ENCODE assay signal across 26 mouse cellular contexts in the genomic region with DNA sequence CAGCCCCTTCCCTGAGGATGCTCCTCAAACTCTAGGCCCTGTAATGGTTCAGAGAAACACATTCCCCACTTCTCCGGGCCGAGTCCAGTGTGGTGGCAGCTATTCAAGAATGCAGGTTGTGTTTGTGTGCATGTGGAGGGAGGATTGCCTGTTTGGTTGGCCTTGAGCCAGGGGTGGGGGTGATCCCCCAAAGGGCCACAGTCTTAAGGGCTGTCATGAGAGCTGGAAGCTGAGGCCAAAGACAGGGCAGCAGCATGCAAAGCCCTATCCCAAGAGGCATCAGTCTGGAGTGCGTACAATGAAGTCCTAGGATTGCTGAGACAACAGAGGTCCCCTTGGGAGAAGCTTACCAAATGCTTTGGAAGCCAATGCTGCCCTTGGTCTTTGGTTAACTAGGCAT.
DNase-seq lines count a peak whose midpoint lies in the region; ATAC-seq and TF ChIP-seq lines count a peak whose summit lies in the region.
"Had no signal": no experiment of that assay in that cellular context is flagged by ENCODE, and none has a peak within 500 bp of the region (broad histone marks: within the 10 kb centered on the region; RNA-seq: fewer than 3 reads in every experiment).

No protein-coding gene starts in this region.

- 0 out of 2 replicates have a peak, but pooled peaks have one; percentile 32 for ATAC-seq in kidney, embryonic 14.5 days (ENCODE audit: low FRiP score, low TSS enrichment)
- ATAC-seq: forebrain, embryonic 14.5 days; forebrain, postnatal 0 days; hindbrain, postnatal 0 days; inflammation-experienced regulatory T-cells, adult 6 months; intestine, embryonic 16.5 days; Patski had no signal

- intact Hi-C loops in heart, adult 2 months (cut with DNase I): no loop called here

- no peak for TF ChIP-seq CTCF in heart, adult 2 months (IDR thresholded peaks at IDR 0.05)
- TF ChIP-seq CTCF in kidney, adult 2 months (conservative IDR thresholded peaks at IDR 0.05; ENCODE audit: insufficient read depth, insufficient read length, low read depth, low read length): no peak

- H3K4me2 ChIP-seq in kidney, embryonic 14.5 days (replicated peaks; ENCODE audit: low read depth, low read length): no peak overlapping the region
- H3K4me2 ChIP-seq: embryonic facial prominence, embryonic 12.5 days; embryonic facial prominence, embryonic 15.5 days; heart, embryonic 13.5 days; hindbrain, embryonic 14.5 days had no signal

- H3K79me2 ChIP-seq in heart, adult 2 months (replicated peaks; ENCODE audit: control insufficient read depth, insufficient read depth, low read length): no peaks in the 10 kb centered on the region

- no peak for TF ChIP-seq EP300 in heart, adult 2 months (IDR thresholded peaks at IDR 0.05; ENCODE audit: insufficient read depth, low read depth, low read length)

- H3K4me1 ChIP-seq in heart, adult 2 months (ENCODE audit: control insufficient read depth, insufficient read depth, low read length): no peaks in the 10 kb centered on the region; the same call in 1 of the 2 replicates
- H3K4me1 ChIP-seq in kidney, embryonic 14.5 days (ENCODE audit: control insufficient read depth, insufficient read depth, low read length): no peaks in the 10 kb centered on the region
- no peaks in the 10 kb centered on the region for H3K4me1 ChIP-seq in kidney, adult 2 months (ENCODE audit: control insufficient read depth, insufficient read depth, low read length)
- H3K4me1 ChIP-seq: embryonic facial prominence, embryonic 12.5 days; embryonic facial prominence, embryonic 15.5 days; heart, embryonic 10.5 days; heart, embryonic 13.5 days had no signal

- H3K36me3 ChIP-seq in heart, adult 2 months (ENCODE audit: control insufficient read depth, insufficient read depth, low read length): no peaks in the 10 kb centered on the region
- no peaks in the 10 kb centered on the region for H3K36me3 ChIP-seq in kidney, embryonic 14.5 days (ENCODE audit: control insufficient read depth, insufficient read depth, low read length)
- H3K36me3 ChIP-seq in kidney, adult 2 months (ENCODE audit: control insufficient read depth, insufficient read depth, low read length): no peaks in the 10 kb centered on the region
- H3K36me3 ChIP-seq: embryonic facial prominence, embryonic 12.5 days; embryonic facial prominence, embryonic 15.5 days; heart, embryonic 10.5 days; heart, embryonic 13.5 days had no signal

- no peak overlapping the region for H3K27ac ChIP-seq in heart, adult 2 months
- H3K27ac ChIP-seq in kidney, embryonic 14.5 days (ENCODE audit: low read depth, low read length): no peak overlapping the region
- H3K27ac ChIP-seq in kidney, adult 2 months (ENCODE audit: insufficient read depth, low read depth, low read length): no peak overlapping the region
- H3K27ac ChIP-seq: embryonic facial prominence, embryonic 12.5 days; embryonic facial prominence, embryonic 15.5 days; heart, embryonic 10.5 days; heart, embryonic 13.5 days; hindbrain, embryonic 14.5 days; hindbrain, postnatal 0 days had no signal

- no peaks in the 10 kb centered on the region for H3K27me3 ChIP-seq in heart, adult 2 months (ENCODE audit: control insufficient read depth, insufficient read depth, low read length)
- H3K27me3 ChIP-seq in kidney, embryonic 14.5 days (ENCODE audit: control insufficient read depth, insufficient read depth, low read length): no peaks in the 10 kb centered on the region
- no peaks in the 10 kb centered on the region for H3K27me3 ChIP-seq in kidney, adult 2 months (replicated peaks; ENCODE audit: control insufficient read depth, insufficient read depth, low read length)

- no peak for TF ChIP-seq POLR2A in heart, adult 2 months (IDR thresholded peaks at IDR 0.05; ENCODE audit: insufficient read depth, low read depth, low read length)
- TF ChIP-seq POLR2A in kidney, adult 2 months (IDR thresholded peaks at IDR 0.05; ENCODE audit: low read depth, low read length): no peak

- no peak overlapping the region for H3K4me3 ChIP-seq in heart, adult 2 months
- H3K4me3 ChIP-seq in kidney, embryonic 14.5 days (ENCODE audit: low read length): no peak overlapping the region
- H3K4me3 ChIP-seq in kidney, adult 2 months (ENCODE audit: insufficient read depth, low read depth, low read length): no peak overlapping the region
- H3K4me3 ChIP-seq: embryonic facial prominence, embryonic 12.5 days; embryonic facial prominence, embryonic 15.5 days; heart, embryonic 10.5 days; heart, embryonic 13.5 days had no signal

- no peaks in the 10 kb centered on the region for H3K9me3 ChIP-seq in kidney, embryonic 14.5 days (ENCODE audit: control insufficient read depth, low read length)
- H3K9me3 ChIP-seq: embryonic facial prominence, embryonic 12.5 days; heart, embryonic 10.5 days had no signal

- no peak overlapping the region for H3K9ac ChIP-seq in heart, adult 2 months (ENCODE audit: low read depth, low read length)
- no peak overlapping the region for H3K9ac ChIP-seq in kidney, embryonic 14.5 days (ENCODE audit: low read depth, low read length)
- H3K9ac ChIP-seq: embryonic facial prominence, embryonic 12.5 days; embryonic facial prominence, embryonic 15.5 days; forebrain, postnatal 0 days; heart, embryonic 13.5 days; hindbrain, embryonic 14.5 days had no signal

- DNase-seq in adrenal gland, postnatal 10 days: peak; percentile 54
- no peak for DNase-seq in adrenal gland, adult 18-20 months (ENCODE audit: low spot score in 2 of 2)
- peak; percentile 79 for DNase-seq in heart, adult 11 months
- DNase-seq in heart, adult 2 months: no peak
- no peak for DNase-seq in kidney, adult 2 months
- DNase-seq in kidney, postnatal 10 days: peak; percentile 18
- no peak for DNase-seq in kidney, adult 8-10 months
- DNase-seq: adrenal gland, adult 8-10 months; cerebellum, adult 11 months; cerebellum, adult 2 months; cerebellum, adult 9-11 months; cerebellum, postnatal 25 days; forebrain, postnatal 0 days; gastrocnemius, postnatal 36 days; heart, postnatal 36 days had no signal

- WGBS in heart, adult 2 months: 53% methylated on average over 3 of the region's 3 CpGs
- WGBS in kidney, embryonic 14.5 days: 78% methylated on average over 3 of the region's 3 CpGs
- 65% methylated on average over 3 of the region's 3 CpGs for WGBS in kidney, adult 2 months

Comparison
In these comparisons a context has a peak if more than half of its experiments do, and no peak if none do; other contexts are left out.
1. DNase-seq: peak in adrenal gland, postnatal 10 days (single experiment), heart, adult 11 months (single experiment) and kidney, postnatal 10 days (single experiment); none in adrenal gland, adult 18-20 months (0 of 2), heart, adult 2 months (0 of 2), kidney, adult 2 months (single experiment) and kidney, adult 8-10 months (0 of 2).